Mouse (Mus musculus) monocyte, adult 5-6 weeks (primary cell): ENCODE measurements around the gene Mrpl50. TPM values are rescaled to one million over a fixed set of nuclear protein-coding genes. Genes with fewer than 3 reads are reported as not detected.
"Not testable (repeated sequence)": the region's sequence is repeated elsewhere in the genome, so short reads cannot be mapped to it uniquely, and the experiment has no call there.

ENCODE experiments used
- ATAC-seq: fragments of 153-309, 156-312 bp; replicated peaks from 2 replicates; pipeline ENCODE4 v1.8.0; 2017; ENCODE audit warnings: mild to moderate bottlenecking; ENCODE audit not compliant: low TSS enrichment, insufficient number of reproducible peaks, severe bottlenecking, poor library complexity, low FRiP score
- total RNA-seq: library from RNA; stranded (forward); fragments of 200-1000, 200-491, 200-594 nt; gene quantifications from 3 replicates; pipeline ENCODE4 v1.2.3, GENCODE M21; 2017

Mrpl50 gene
- total RNA-seq, 1 experiment from 2014 or later: 14.9 TPM

- no peak for ATAC-seq
These were observed 6.5 kb downstream of the Mrpl50 start for GRCm38 (mm10) chr4:49514441-49514840.

GRCm38 (mm10) chr4:49512636-49513035 lies 8.3 kb downstream of the Mrpl50 start:
- no peak for ATAC-seq

- ATAC-seq: not testable (repeated sequence)
These were observed 10.6 kb downstream of the Mrpl50 start for GRCm38 (mm10) chr4:49510236-49510835.

GRCm38 (mm10) chr4:49509183-49509582 lies 11.7 kb downstream of the Mrpl50 start:
- ATAC-seq: no peak

- no peak for ATAC-seq
These were observed 14.5 kb downstream of the Mrpl50 start, which contains the start of gene Baat for GRCm38 (mm10) chr4:49506386-49506785. Gene Baat (minus strand): TSS chr4:49506557.

GRCm38 (mm10) chr4:49503563-49503962 lies 17.3 kb downstream of the Mrpl50 start:
- no peak for ATAC-seq

- ATAC-seq: not testable (repeated sequence)
These were observed 34.8 kb downstream of the Mrpl50 start for GRCm38 (mm10) chr4:49485934-49486650.

- ATAC-seq: no peak
These were observed 35.5 kb downstream of the Mrpl50 start for GRCm38 (mm10) chr4:49485442-49485841.

GRCm38 (mm10) chr4:49480896-49481295 lies 40.0 kb downstream of the Mrpl50 start:
- ATAC-seq: no peak

- no peak for ATAC-seq
These were observed 40.7 kb downstream of the Mrpl50 start for GRCm38 (mm10) chr4:49480104-49480760.

GRCm38 (mm10) chr4:49479035-49479434 lies 41.9 kb downstream of the Mrpl50 start:
- not testable (repeated sequence) for ATAC-seq

GRCm38 (mm10) chr4:49478118-49478877 lies 42.6 kb downstream of the Mrpl50 start:
- no peak for ATAC-seq

GRCm38 (mm10) chr4:49474583-49474982 lies 46.3 kb downstream of the Mrpl50 start:
- no peak for ATAC-seq

GRCm38 (mm10) chr4:49473435-49474100 lies 47.3 kb downstream of the Mrpl50 start, which contains the start of gene Acnat1:
Gene Acnat1 (minus strand): TSS chr4:49473912.
- ATAC-seq: no peak

GRCm38 (mm10) chr4:49469435-49470151 lies 51.3 kb downstream of the Mrpl50 start:
- ATAC-seq: no peak

GRCm38 (mm10) chr4:49467360-49467759 lies 53.5 kb downstream of the Mrpl50 start:
- ATAC-seq: no peak
